Mouse (Mus musculus): ENCODE results near the gene Gtse1. TPM values are rescaled to one million over a fixed set of nuclear protein-coding genes. Genes with fewer than 3 reads are reported as not detected.

Gtse1 gene
- polyA plus RNA-seq, 1 experiment from 2014 or later = 45.7 TPM

- ATAC-seq (ENCODE audit: insufficient number of reproducible peaks, low FRiP score, low TSS enrichment, low read depth) = peak; percentile 20; the same call in 1 of the 2 replicates
- peak overlapping the region; percentile 56; the same call in 1 of the 2 replicates for H3K27ac ChIP-seq (replicated peaks; ENCODE audit: low read depth, low read length)
- 2% methylated on average over 18 of the region's 18 CpGs for WGBS
- H3K9ac ChIP-seq (ENCODE audit: low read length) = peak overlapping the region; percentile 87
- H3K36me3 ChIP-seq (ENCODE audit: control insufficient read depth, insufficient read depth, low read length) = peaks cover 18% of the 10 kb centered on the region
- H3K4me1 ChIP-seq (ENCODE audit: control insufficient read depth, insufficient read depth, low read length) = peaks cover 7% of the 10 kb centered on the region
- H3K9me3 ChIP-seq (ENCODE audit: control insufficient read depth, low read length) = no peaks in the 10 kb centered on the region
- no peak for DNase-seq (ENCODE audit: low spot score)
- H3K27me3 ChIP-seq (ENCODE audit: control insufficient read depth, insufficient read depth, low read length) = no peaks in the 10 kb centered on the region
- peak overlapping the region; percentile 73 for H3K4me3 ChIP-seq (ENCODE audit: low read depth, low read length)
- peak overlapping the region; percentile 95 for H3K4me2 ChIP-seq (ENCODE audit: low read depth, severe bottlenecking)
These were observed 20.0 kb downstream of the Gtse1 start for GRCm38 (mm10) chr15:85879498-85879895.

GRCm38 (mm10) chr15:85885606-85886005 is 26.1 kb downstream of the Gtse1 start:
- Histone ChIP-seq H3K27ac (replicated peaks; ENCODE audit: low read depth, low read length) (no peak overlapping the region), H3K27me3 (ENCODE audit: control insufficient read depth, insufficient read depth, low read length) (no peaks in the 10 kb centered on the region), H3K9ac (ENCODE audit: low read length) (no peak overlapping the region), H3K4me3 (ENCODE audit: low read depth, low read length) (no peak overlapping the region), H3K9me3 (ENCODE audit: control insufficient read depth, low read length) (no peaks in the 10 kb centered on the region), H3K36me3 (ENCODE audit: control insufficient read depth, insufficient read depth, low read length) (peaks cover 5% of the 10 kb centered on the region; the same call in 1 of the 2 replicates), H3K4me1 (ENCODE audit: control insufficient read depth, insufficient read depth, low read length) (no peaks in the 10 kb centered on the region), H3K4me2 (ENCODE audit: low read depth, severe bottlenecking) (no peak overlapping the region)
- WGBS = 80% methylated on average over 5 of the region's 5 CpGs
- ATAC-seq (ENCODE audit: insufficient number of reproducible peaks, low FRiP score, low TSS enrichment, low read depth) = no peak
- no peak for DNase-seq (ENCODE audit: low spot score)

GRCm38 (mm10) chr15:85889235-85889634 is 29.7 kb downstream of the Gtse1 start:
- Histone ChIP-seq H3K36me3 (ENCODE audit: control insufficient read depth, insufficient read depth, low read length) (peaks cover 11% of the 10 kb centered on the region), H3K27ac (replicated peaks; ENCODE audit: low read depth, low read length) (no peak overlapping the region), H3K27me3 (ENCODE audit: control insufficient read depth, insufficient read depth, low read length) (no peaks in the 10 kb centered on the region), H3K9me3 (ENCODE audit: control insufficient read depth, low read length) (no peaks in the 10 kb centered on the region), H3K4me2 (ENCODE audit: low read depth, severe bottlenecking) (no peak overlapping the region), H3K9ac (ENCODE audit: low read length) (no peak overlapping the region), H3K4me1 (ENCODE audit: control insufficient read depth, insufficient read depth, low read length) (no peaks in the 10 kb centered on the region), H3K4me3 (ENCODE audit: low read depth, low read length) (no peak overlapping the region)
- DNase-seq (ENCODE audit: low spot score) (no peak), ATAC-seq (ENCODE audit: insufficient number of reproducible peaks, low FRiP score, low TSS enrichment, low read depth) (no peak)
- 89% methylated on average over 4 of the region's 4 CpGs for WGBS

- Histone ChIP-seq H3K4me3 (ENCODE audit: low read depth, low read length) (no peak overlapping the region), H3K4me1 (ENCODE audit: control insufficient read depth, insufficient read depth, low read length) (no peaks in the 10 kb centered on the region), H3K9me3 (ENCODE audit: control insufficient read depth, low read length) (no peaks in the 10 kb centered on the region), H3K36me3 (ENCODE audit: control insufficient read depth, insufficient read depth, low read length) (peaks cover 14% of the 10 kb centered on the region), H3K4me2 (ENCODE audit: low read depth, severe bottlenecking) (no peak overlapping the region), H3K9ac (ENCODE audit: low read length) (no peak overlapping the region), H3K27me3 (ENCODE audit: control insufficient read depth, insufficient read depth, low read length) (no peaks in the 10 kb centered on the region), H3K27ac (replicated peaks; ENCODE audit: low read depth, low read length) (no peak overlapping the region)
- no peak for DNase-seq (ENCODE audit: low spot score)
- ATAC-seq (ENCODE audit: insufficient number of reproducible peaks, low FRiP score, low TSS enrichment, low read depth) = no peak
- 87% methylated on average over 10 of the region's 10 CpGs for WGBS
These were observed 32.4 kb downstream of the Gtse1 start for GRCm38 (mm10) chr15:85891971-85892370.

GRCm38 (mm10) chr15:85892498-85893118 is 33.1 kb downstream of the Gtse1 start:
- Histone ChIP-seq H3K4me2 (ENCODE audit: low read depth, severe bottlenecking) (no peak overlapping the region), H3K27me3 (ENCODE audit: control insufficient read depth, insufficient read depth, low read length) (no peaks in the 10 kb centered on the region), H3K9me3 (ENCODE audit: control insufficient read depth, low read length) (no peaks in the 10 kb centered on the region), H3K27ac (replicated peaks; ENCODE audit: low read depth, low read length) (no peak overlapping the region), H3K36me3 (ENCODE audit: control insufficient read depth, insufficient read depth, low read length) (peaks cover 16% of the 10 kb centered on the region), H3K4me3 (ENCODE audit: low read depth, low read length) (no peak overlapping the region), H3K4me1 (ENCODE audit: control insufficient read depth, insufficient read depth, low read length) (no peaks in the 10 kb centered on the region), H3K9ac (ENCODE audit: low read length) (no peak overlapping the region)
- 87% methylated on average over 13 of the region's 13 CpGs for WGBS
- ATAC-seq (ENCODE audit: insufficient number of reproducible peaks, low FRiP score, low TSS enrichment, low read depth) (no peak), DNase-seq (ENCODE audit: low spot score) (no peak)

GRCm38 (mm10) chr15:85893871-85894270 is 34.3 kb downstream of the Gtse1 start:
- H3K9ac ChIP-seq (ENCODE audit: low read length) = no peak overlapping the region

GRCm38 (mm10) chr15:85896284-85896683 is 36.7 kb downstream of the Gtse1 start:
- Histone ChIP-seq H3K9ac (ENCODE audit: low read length) (no peak overlapping the region), H3K27me3 (ENCODE audit: control insufficient read depth, insufficient read depth, low read length) (no peaks in the 10 kb centered on the region), H3K4me3 (ENCODE audit: low read depth, low read length) (no peak overlapping the region), H3K4me1 (ENCODE audit: control insufficient read depth, insufficient read depth, low read length) (no peaks in the 10 kb centered on the region), H3K36me3 (ENCODE audit: control insufficient read depth, insufficient read depth, low read length) (peaks cover 19% of the 10 kb centered on the region), H3K4me2 (ENCODE audit: low read depth, severe bottlenecking) (no peak overlapping the region), H3K27ac (replicated peaks; ENCODE audit: low read depth, low read length) (no peak overlapping the region), H3K9me3 (ENCODE audit: control insufficient read depth, low read length) (no peaks in the 10 kb centered on the region)
- 24% methylated on average over 8 of the region's 8 CpGs for WGBS
- no peak for ATAC-seq (ENCODE audit: insufficient number of reproducible peaks, low FRiP score, low TSS enrichment, low read depth)
- DNase-seq (ENCODE audit: low spot score) = peak; percentile 90

More at GRCm38 (mm10) chr15:85893871-85894270, 34.3 kb downstream of the Gtse1 start:
- H3K4me1 ChIP-seq (ENCODE audit: control insufficient read depth, insufficient read depth, low read length) = no peaks in the 10 kb centered on the region
- ATAC-seq (ENCODE audit: insufficient number of reproducible peaks, low FRiP score, low TSS enrichment, low read depth) (no peak), DNase-seq (ENCODE audit: low spot score) (no peak)
- no peak overlapping the region for H3K4me2 ChIP-seq (ENCODE audit: low read depth, severe bottlenecking)
- no peak overlapping the region for H3K4me3 ChIP-seq (ENCODE audit: low read depth, low read length)
- H3K27me3 ChIP-seq (ENCODE audit: control insufficient read depth, insufficient read depth, low read length) = no peaks in the 10 kb centered on the region
- no peaks in the 10 kb centered on the region for H3K9me3 ChIP-seq (ENCODE audit: control insufficient read depth, low read length)
- H3K27ac ChIP-seq (replicated peaks; ENCODE audit: low read depth, low read length) = no peak overlapping the region
- H3K36me3 ChIP-seq (ENCODE audit: control insufficient read depth, insufficient read depth, low read length) = peaks cover 19% of the 10 kb centered on the region
- 92% methylated on average over 7 of the region's 7 CpGs for WGBS

- Histone ChIP-seq H3K36me3 (ENCODE audit: control insufficient read depth, insufficient read depth, low read length) (peaks cover 19% of the 10 kb centered on the region), H3K27ac (replicated peaks; ENCODE audit: low read depth, low read length) (no peak overlapping the region), H3K9ac (ENCODE audit: low read length) (no peak overlapping the region), H3K4me1 (ENCODE audit: control insufficient read depth, insufficient read depth, low read length) (no peaks in the 10 kb centered on the region), H3K4me3 (ENCODE audit: low read depth, low read length) (no peak overlapping the region), H3K9me3 (ENCODE audit: control insufficient read depth, low read length) (no peaks in the 10 kb centered on the region), H3K4me2 (ENCODE audit: low read depth, severe bottlenecking) (no peak overlapping the region), H3K27me3 (ENCODE audit: control insufficient read depth, insufficient read depth, low read length) (no peaks in the 10 kb centered on the region)
- no peak for ATAC-seq (ENCODE audit: insufficient number of reproducible peaks, low FRiP score, low TSS enrichment, low read depth)
- no peak for DNase-seq (ENCODE audit: low spot score)
- 90% methylated on average over 10 of the region's 10 CpGs for WGBS
These were observed 37.6 kb downstream of the Gtse1 start for GRCm38 (mm10) chr15:85897113-85897512.

GRCm38 (mm10) chr15:85899396-85899795 is 39.9 kb downstream of the Gtse1 start:
- no peaks in the 10 kb centered on the region for H3K9me3 ChIP-seq (ENCODE audit: control insufficient read depth, low read length)
- H3K4me2 ChIP-seq (ENCODE audit: low read depth, severe bottlenecking) = no peak overlapping the region
- no peaks in the 10 kb centered on the region for H3K27me3 ChIP-seq (ENCODE audit: control insufficient read depth, insufficient read depth, low read length)
- H3K36me3 ChIP-seq (ENCODE audit: control insufficient read depth, insufficient read depth, low read length) = peaks cover 10% of the 10 kb centered on the region; the same call in 1 of the 2 replicates
- 84% methylated on average over 6 of the region's 6 CpGs for WGBS
- no peak overlapping the region for H3K9ac ChIP-seq (ENCODE audit: low read length)
- no peak for DNase-seq (ENCODE audit: low spot score)
- no peak overlapping the region for H3K27ac ChIP-seq (replicated peaks; ENCODE audit: low read depth, low read length)
- no peak for ATAC-seq (ENCODE audit: insufficient number of reproducible peaks, low FRiP score, low TSS enrichment, low read depth)
- no peak overlapping the region for H3K4me3 ChIP-seq (ENCODE audit: low read depth, low read length)
- no peaks in the 10 kb centered on the region for H3K4me1 ChIP-seq (ENCODE audit: control insufficient read depth, insufficient read depth, low read length)

Measured in limb, embryonic 11.5 days (tissue).